Mouse (Mus musculus): Measurements from ENCODE around the gene Hacd2. TPM values are rescaled to one million over a fixed set of nuclear protein-coding genes. Genes with fewer than 3 reads are reported as not detected.

The Hacd2 gene
- polyA plus RNA-seq, 1 experiment from 2014 or later: 50.2 TPM

DNA sequence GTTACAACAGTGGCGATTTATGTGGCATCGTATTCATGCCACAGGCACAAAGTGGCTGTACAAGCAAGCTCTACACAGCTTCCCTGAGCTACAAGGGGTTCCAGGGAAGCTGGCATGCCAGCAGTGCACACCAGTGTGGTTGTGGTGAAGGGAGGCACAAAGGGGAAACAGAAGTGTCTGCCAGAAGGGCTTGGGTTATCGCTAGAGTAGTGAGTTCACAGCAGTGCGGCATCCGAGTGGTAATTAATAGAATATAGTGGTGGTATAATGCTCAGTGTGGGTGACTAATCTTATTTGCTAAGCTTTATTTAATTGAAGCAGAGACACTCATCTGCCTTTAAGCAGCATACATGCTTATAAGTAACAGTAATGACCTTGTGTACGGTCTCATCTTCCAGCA is 43.5 kb downstream of the Hacd2 start:
- peak; percentile 61 for ATAC-seq (ENCODE audit: low read depth)
- no peak overlapping the region for H3K9ac ChIP-seq
- H3K36me3 ChIP-seq: peaks cover 6% of the 10 kb centered on the region; the same call in 1 of the 2 replicates
- no peak overlapping the region for H3K27ac ChIP-seq (replicated peaks)
- no peaks in the 10 kb centered on the region for H3K9me3 ChIP-seq
- no peak overlapping the region for H3K4me3 ChIP-seq
- peaks cover 17% of the 10 kb centered on the region for H3K4me1 ChIP-seq (replicated peaks)
- WGBS: 58% methylated on average over 6 of the region's 6 CpGs
- no peak overlapping the region for H3K4me2 ChIP-seq
- H3K27me3 ChIP-seq: no peaks in the 10 kb centered on the region

DNA sequence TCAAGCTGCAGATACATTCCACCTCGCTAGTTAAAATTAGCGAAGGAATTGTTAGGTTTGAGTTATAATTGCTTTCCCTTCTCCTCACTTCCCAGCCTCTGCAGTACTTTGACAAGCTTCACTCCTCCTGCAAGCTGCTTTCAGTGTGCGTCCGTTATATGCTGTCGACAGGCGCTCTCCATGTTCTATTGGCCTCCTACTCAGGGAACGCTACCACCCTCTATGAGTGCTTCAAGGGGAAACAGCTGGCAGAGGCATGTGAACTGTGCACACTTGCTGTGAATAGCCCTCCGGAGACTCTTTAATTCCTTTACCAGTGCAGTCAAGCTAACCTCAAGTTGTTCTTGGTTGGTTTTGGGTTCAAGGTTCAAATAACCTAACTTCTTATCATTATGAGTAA is 44.9 kb downstream of the Hacd2 start:
- Histone ChIP-seq H3K9me3 (no peaks in the 10 kb centered on the region), H3K36me3 (peaks cover 4% of the 10 kb centered on the region; the same call in 1 of the 2 replicates), H3K27ac (replicated peaks) (no peak overlapping the region), H3K4me1 (replicated peaks) (peaks cover 17% of the 10 kb centered on the region), H3K27me3 (no peaks in the 10 kb centered on the region), H3K4me2 (no peak overlapping the region), H3K9ac (no peak overlapping the region), H3K4me3 (no peak overlapping the region)
- ATAC-seq (ENCODE audit: low read depth): no peak
- WGBS: 46% methylated on average over 8 of the region's 8 CpGs

DNA sequence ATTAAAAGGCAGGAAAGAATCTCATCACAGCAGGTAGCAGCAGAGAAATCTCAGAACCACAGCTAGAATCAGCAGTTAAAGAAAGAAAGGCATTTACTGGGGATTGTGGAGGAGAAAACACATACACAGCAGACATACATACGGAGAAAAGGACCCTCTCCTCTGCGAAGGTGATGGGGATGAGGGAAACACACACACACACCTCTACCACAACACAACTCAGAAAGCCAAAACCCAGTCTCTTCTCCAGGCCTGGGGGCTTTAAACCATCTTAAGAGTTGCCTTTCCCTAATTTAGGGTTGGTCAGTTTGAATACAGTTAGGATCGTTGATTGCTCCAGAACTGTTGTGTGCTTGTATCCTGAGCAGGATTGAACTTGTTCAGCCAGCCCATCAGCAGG is 45.4 kb downstream of the Hacd2 start:
- 91% methylated on average over 3 of the region's 3 CpGs for WGBS
- no peak for ATAC-seq (ENCODE audit: low read depth)
- Histone ChIP-seq H3K4me1 (replicated peaks) (peaks cover 17% of the 10 kb centered on the region), H3K9ac (no peak overlapping the region), H3K27me3 (no peaks in the 10 kb centered on the region), H3K9me3 (no peaks in the 10 kb centered on the region), H3K36me3 (no peaks in the 10 kb centered on the region), H3K27ac (replicated peaks) (no peak overlapping the region), H3K4me2 (no peak overlapping the region), H3K4me3 (no peak overlapping the region)

DNA sequence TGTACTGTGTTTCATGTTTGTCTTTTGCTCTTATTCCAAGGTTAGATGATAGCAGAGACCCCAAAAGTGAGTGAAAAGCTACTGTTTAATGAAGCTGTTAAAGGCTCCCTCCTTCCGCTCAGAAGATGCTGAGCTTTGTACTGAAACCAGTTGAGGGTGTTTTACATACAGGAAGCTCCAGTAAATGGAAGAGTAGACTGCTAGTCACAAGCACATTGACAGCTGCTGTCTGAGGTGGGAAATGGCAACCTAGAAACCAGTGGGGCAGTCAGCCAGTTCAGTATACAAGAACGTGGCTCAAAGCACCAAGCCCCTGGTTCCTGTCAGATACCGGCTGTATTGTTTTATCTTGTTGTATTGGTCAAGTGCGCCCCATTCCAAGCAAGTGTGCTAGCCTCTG is 46.7 kb downstream of the Hacd2 start:
- Histone ChIP-seq H3K9ac (no peak overlapping the region), H3K27ac (replicated peaks) (no peak overlapping the region), H3K4me2 (no peak overlapping the region), H3K36me3 (no peaks in the 10 kb centered on the region), H3K4me1 (replicated peaks) (peaks cover 17% of the 10 kb centered on the region), H3K4me3 (no peak overlapping the region), H3K27me3 (no peaks in the 10 kb centered on the region), H3K9me3 (no peaks in the 10 kb centered on the region)
- 93% methylated on average over 4 of the region's 4 CpGs for WGBS
- no peak for ATAC-seq (ENCODE audit: low read depth)

DNA sequence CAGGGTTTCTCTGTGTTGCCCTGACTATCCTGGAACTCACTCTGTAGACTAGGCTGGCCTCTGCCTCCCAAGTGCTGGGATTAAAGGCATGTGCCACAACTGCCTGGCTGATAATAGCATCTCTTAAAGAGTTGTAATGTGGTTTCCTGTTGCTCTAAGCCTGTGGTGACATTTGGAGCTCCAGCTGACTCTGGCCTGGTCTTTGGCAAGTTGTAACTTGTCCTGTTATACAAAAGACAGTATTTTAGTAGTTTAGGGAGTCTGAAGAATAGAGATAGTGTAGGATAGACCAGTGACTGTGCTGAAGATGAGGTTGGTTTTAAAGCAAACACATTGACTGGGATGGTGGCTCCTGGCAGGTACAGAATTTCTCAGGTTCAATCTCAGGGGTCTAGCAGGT is 52.2 kb downstream of the Hacd2 start:
- H3K4me2 ChIP-seq: no peak overlapping the region
- H3K4me1 ChIP-seq (replicated peaks): no peaks in the 10 kb centered on the region
- no peak overlapping the region for H3K9ac ChIP-seq
- H3K4me3 ChIP-seq: no peak overlapping the region
- no peaks in the 10 kb centered on the region for H3K27me3 ChIP-seq
- no peaks in the 10 kb centered on the region for H3K9me3 ChIP-seq
- H3K27ac ChIP-seq (replicated peaks): no peak overlapping the region
- 0 out of 2 replicates have a peak, but pooled peaks cover 6% of the 10 kb centered on the region for H3K36me3 ChIP-seq
- ATAC-seq (ENCODE audit: low read depth): no peak

DNA sequence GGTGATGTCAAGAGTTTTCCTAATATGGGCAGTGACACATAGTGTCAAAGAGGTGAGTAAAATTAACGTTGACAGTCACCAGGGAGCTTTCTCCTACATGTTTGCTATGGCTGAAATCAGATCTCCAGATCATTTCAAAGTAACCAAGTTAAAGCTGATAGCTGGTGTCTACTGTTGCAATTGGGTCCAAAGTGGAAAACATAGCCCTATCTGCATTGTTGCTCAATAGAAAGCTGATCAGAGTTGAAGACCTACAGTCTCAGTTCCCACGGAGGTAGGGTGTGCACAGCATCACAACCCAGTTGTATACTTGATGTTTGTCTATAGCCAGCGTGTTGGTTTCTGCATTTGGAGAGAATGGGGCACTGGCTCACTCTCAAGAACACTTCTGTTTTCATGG is 53.4 kb downstream of the Hacd2 start:
- no peaks in the 10 kb centered on the region for H3K9me3 ChIP-seq
- H3K36me3 ChIP-seq: 0 out of 2 replicates have a peak, but pooled peaks cover 6% of the 10 kb centered on the region
- H3K4me1 ChIP-seq (replicated peaks): no peaks in the 10 kb centered on the region
- H3K27me3 ChIP-seq: no peaks in the 10 kb centered on the region
- no peak overlapping the region for H3K9ac ChIP-seq
- H3K4me3 ChIP-seq: no peak overlapping the region
- no peak for ATAC-seq (ENCODE audit: low read depth)
- 93% methylated on average over 3 of the region's 3 CpGs for WGBS
- no peak overlapping the region for H3K27ac ChIP-seq (replicated peaks)
- no peak overlapping the region for H3K4me2 ChIP-seq

DNA sequence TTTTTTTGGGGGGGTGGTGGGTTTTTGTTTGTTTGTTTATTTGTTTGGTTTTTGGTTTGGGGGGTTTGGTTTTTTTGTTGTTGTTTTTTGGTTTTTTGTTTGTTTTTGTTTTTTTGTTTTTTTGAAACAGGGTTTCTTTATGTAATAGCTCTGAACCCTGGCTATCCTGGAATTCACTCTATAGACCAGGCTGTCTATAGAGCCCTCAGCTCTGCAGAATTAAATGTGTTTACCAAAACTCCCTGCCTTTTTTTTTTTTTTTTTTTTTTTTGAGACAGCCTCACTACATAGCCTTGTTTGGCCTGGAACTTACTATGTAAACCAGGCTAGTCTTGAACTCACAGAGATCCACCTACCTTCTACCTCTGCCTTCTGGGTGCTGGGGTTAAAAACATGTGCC is 71.3 kb downstream of the Hacd2 start:
- no peak for ATAC-seq (ENCODE audit: low read depth)
- H3K4me3 ChIP-seq: no peak overlapping the region

DNA sequence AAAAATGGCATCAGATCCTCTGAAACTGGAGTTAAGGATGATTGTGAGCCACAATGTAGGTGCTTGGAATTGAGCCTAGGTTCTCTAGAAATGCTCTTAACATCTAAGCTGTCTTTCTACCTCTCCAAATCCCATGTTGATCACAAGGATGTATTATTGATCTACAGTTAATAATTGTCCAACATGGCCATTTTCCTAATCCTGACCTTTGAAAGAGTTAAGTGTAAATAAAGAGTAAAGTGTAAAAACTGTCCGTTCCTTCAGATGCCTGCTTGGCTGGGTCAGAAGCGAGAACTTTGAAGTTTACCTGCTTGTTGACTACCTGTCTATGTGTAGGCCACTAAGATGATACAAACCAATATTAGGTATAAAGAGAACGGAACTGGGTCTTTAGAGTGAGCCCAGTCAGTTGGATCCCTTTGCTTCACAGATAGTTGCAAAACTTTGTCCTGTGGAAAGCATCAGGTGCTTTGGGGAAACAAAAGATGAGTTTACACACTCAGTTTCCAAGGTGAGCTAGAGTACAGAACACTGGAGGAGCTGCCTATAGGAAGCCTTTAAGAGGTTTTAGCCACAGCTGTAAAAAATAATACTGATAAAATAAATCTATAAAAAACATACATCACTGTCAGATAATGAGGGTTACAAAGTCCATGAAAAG is 75.8 kb downstream of the Hacd2 start:
- Histone ChIP-seq H3K9me3 (no peaks in the 10 kb centered on the region), H3K4me1 (replicated peaks) (0 out of 2 replicates have a peak, but pooled peaks cover 14% of the 10 kb centered on the region), H3K36me3 (peaks cover 20% of the 10 kb centered on the region), H3K4me2 (no peak overlapping the region), H3K4me3 (no peak overlapping the region), H3K9ac (no peak overlapping the region), H3K27me3 (no peaks in the 10 kb centered on the region), H3K27ac (replicated peaks) (no peak overlapping the region)
- ATAC-seq (ENCODE audit: low read depth): no peak
- WGBS: 95% methylated on average over 3 of the region's 3 CpGs

More for the DNA sequence above, 71.3 kb downstream of the Hacd2 start:
- Histone ChIP-seq H3K9ac (no peak overlapping the region), H3K9me3 (no peaks in the 10 kb centered on the region), H3K4me2 (no peak overlapping the region), H3K4me1 (replicated peaks) (0 out of 2 replicates have a peak, but pooled peaks cover 7% of the 10 kb centered on the region), H3K36me3 (peaks cover 10% of the 10 kb centered on the region), H3K27ac (replicated peaks) (no peak overlapping the region), H3K27me3 (no peaks in the 10 kb centered on the region)

DNA sequence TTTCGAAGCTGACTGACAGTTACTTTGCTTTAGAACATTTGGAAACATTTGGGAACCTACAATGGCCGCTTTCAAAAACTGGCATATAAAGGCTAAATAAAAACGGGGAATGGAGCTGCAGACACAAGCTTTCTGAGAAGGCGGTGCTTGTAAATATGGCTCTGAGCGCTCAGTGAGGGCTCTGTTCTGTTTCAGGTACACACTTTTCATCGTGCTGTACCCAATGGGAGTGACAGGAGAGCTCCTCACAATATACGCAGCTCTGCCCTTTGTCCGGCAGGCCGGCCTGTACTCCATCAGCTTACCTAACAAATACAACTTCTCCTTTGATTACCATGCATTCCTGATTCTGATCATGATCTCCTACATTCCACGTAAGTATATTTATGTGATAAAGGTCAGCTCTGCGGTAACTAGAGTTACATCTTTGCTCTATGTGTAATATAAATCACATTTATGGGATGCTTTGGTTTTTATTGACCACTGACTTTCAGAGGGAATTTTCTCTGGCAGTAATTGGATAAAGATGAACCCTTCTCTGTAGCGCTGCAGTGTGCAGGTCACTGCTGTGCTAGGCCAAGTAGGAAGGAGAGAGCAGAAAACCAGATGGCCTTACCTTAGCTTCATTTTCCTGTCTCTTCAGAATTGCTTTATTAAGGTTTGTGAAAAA is 79.7 kb downstream of the Hacd2 start:
- Histone ChIP-seq H3K36me3 (0 out of 2 replicates have a peak, but pooled peaks cover 12% of the 10 kb centered on the region), H3K4me1 (replicated peaks) (0 out of 2 replicates have a peak, but pooled peaks cover 7% of the 10 kb centered on the region), H3K9me3 (no peaks in the 10 kb centered on the region), H3K27me3 (no peaks in the 10 kb centered on the region), H3K4me3 (no peak overlapping the region), H3K4me2 (no peak overlapping the region), H3K27ac (replicated peaks) (peak overlapping the region; percentile 38; the same call in 1 of the 2 replicates), H3K9ac (no peak overlapping the region)
- 75% methylated on average over 12 of the region's 12 CpGs for WGBS
- no peak for ATAC-seq (ENCODE audit: low read depth)

DNA sequence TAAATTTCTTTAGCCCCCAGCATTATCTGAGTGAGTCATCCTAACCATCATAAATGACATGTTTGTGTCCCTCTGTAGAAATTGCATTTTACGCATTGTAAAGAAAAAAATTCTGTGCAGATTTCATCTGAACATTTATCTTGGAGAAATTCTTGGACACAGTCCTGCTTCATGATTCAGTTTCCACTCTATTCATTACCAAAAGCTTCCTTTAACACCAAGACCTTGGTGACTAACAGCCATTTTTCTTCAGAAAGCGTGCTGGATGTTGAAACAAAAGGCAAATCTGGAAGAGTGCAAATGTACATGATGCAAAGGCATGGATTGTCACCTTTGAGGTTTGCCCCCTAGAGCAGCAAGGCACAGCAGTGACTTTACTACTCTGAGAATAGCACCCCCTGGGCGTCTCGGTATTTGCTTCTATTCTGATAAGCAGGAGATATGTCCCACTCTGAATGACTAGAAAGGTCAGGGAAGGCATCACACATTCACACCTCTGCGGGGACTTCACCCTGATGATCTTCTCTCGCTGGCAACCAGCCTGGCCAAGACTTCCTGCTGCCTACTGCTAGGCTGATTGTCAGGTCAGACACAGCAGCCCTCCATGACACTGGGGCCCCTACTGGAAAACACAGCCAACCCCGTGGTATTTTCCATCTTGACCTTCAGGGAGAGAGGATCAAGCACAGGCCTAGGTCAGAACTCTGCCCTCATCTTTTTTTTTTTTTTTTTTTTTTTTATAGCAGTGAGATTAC is 80.8 kb downstream of the Hacd2 start:
- H3K4me3 ChIP-seq: no peak overlapping the region
- no peaks in the 10 kb centered on the region for H3K9me3 ChIP-seq
- 0 out of 2 replicates have a peak, but pooled peaks cover 7% of the 10 kb centered on the region for H3K4me1 ChIP-seq (replicated peaks)
- no peak overlapping the region for H3K27ac ChIP-seq (replicated peaks)
- WGBS: 76% methylated on average over 7 of the region's 7 CpGs
- no peak for ATAC-seq (ENCODE audit: low read depth)
- 0 out of 2 replicates have a peak, but pooled peaks cover 16% of the 10 kb centered on the region for H3K36me3 ChIP-seq
- no peak overlapping the region for H3K9ac ChIP-seq
- no peak overlapping the region for H3K4me2 ChIP-seq
- H3K27me3 ChIP-seq: no peaks in the 10 kb centered on the region

DNA sequence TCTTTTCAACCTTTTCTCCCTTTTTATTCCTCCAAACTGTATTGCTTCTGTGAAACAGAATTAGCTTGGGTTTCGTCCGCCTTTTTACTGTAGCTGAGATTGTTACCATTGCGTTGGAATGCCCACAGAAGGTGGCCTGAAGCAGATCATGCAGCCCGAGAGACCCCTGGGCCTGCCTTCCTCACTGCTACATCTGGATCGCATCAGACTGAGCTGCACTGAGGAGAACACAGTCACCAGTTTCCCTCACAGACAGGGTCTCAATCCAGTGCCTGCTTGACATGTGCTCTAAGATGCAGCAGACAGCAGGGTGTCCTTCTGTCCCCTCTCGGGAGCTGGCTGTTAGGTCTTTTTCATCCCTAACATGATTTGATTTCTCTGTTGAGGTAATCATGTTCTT is 85.8 kb downstream of the Hacd2 start:
- no peak for ATAC-seq (ENCODE audit: low read depth)
- H3K9ac ChIP-seq: no peak overlapping the region

DNA sequence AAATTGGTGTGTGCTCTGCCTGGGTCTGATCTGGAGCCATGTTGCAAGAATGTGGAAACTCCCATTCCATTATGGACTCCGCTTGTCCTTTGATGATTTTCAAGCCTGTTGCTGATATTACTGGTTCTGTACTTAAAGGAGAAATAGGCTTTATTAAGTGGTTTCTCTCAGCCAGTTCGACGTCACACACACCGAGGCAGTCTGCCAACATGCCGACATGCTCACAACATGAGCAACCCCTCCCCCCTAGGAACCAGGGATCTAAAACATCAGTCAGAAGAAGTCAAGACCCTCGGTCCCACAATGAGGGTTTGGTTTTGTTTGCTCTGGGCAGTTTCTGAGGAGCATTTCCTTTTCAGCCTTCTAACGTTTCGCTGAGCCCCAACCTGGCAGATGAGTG is 86.9 kb downstream of the Hacd2 start:
- H3K4me2 ChIP-seq: no peak overlapping the region
- H3K9ac ChIP-seq: no peak overlapping the region
- 0 out of 2 replicates have a peak, but pooled peaks cover 6% of the 10 kb centered on the region for H3K36me3 ChIP-seq
- H3K4me3 ChIP-seq: no peak overlapping the region
- no peak for ATAC-seq (ENCODE audit: low read depth)
- 56% methylated on average over 8 of the region's 8 CpGs for whole genome bisulfite sequencing
- no peaks in the 10 kb centered on the region for H3K27me3 ChIP-seq
- H3K27ac ChIP-seq (replicated peaks): no peak overlapping the region
- peaks cover 9% of the 10 kb centered on the region for H3K4me1 ChIP-seq (replicated peaks)
- H3K9me3 ChIP-seq: no peaks in the 10 kb centered on the region

More for the DNA sequence above, 85.8 kb downstream of the Hacd2 start:
- H3K4me1 ChIP-seq (replicated peaks): peaks cover 9% of the 10 kb centered on the region
- no peak overlapping the region for H3K4me2 ChIP-seq
- no peak overlapping the region for H3K4me3 ChIP-seq
- no peaks in the 10 kb centered on the region for H3K9me3 ChIP-seq
- no peaks in the 10 kb centered on the region for H3K27me3 ChIP-seq
- H3K36me3 ChIP-seq: 0 out of 2 replicates have a peak, but pooled peaks cover 6% of the 10 kb centered on the region
- H3K27ac ChIP-seq (replicated peaks): no peak overlapping the region
- WGBS: 73% methylated on average over 6 of the region's 6 CpGs

Measured in neural tube, embryonic 13.5 days (tissue).